Mouse (Mus musculus) layer of hippocampus, adult 11-12 months (tissue): ENCODE measurements around the gene Lyzl6.

Experiments used
- DNase-seq: peaks from one replicate; pipeline ENCODE4 v3.0.0; 2022; ENCODE audit warnings: low spot score

Lyzl6 gene

GRCm38 (mm10) chr11:103638790-103639189 is at the start of gene Lyzl6:
TSS of gene Lyzl6 (minus strand) at chr11:103638890.
- no peak for DNase-seq

- DNase-seq: no peak
Measured at GRCm38 (mm10) chr11:103686706-103687105, 48.0 kb upstream of the Lyzl6 start.

- DNase-seq: peak; percentile 67
Measured at GRCm38 (mm10) chr11:103685261-103685736, 46.6 kb upstream of the Lyzl6 start.

GRCm38 (mm10) chr11:103683667-103684334 is 45.1 kb upstream of the Lyzl6 start:
- DNase-seq: no peak

- peak; percentile 50 for DNase-seq
Measured at GRCm38 (mm10) chr11:103677042-103677441, 38.4 kb upstream of the Lyzl6 start.

- peak; percentile 84 for DNase-seq
Measured at GRCm38 (mm10) chr11:103675556-103675955, 36.9 kb upstream of the Lyzl6 start.

- no peak for DNase-seq
Measured at GRCm38 (mm10) chr11:103666907-103667426, 28.3 kb upstream of the Lyzl6 start.

- peak; percentile 79 for DNase-seq
Measured at GRCm38 (mm10) chr11:103666181-103666906, 27.7 kb upstream of the Lyzl6 start.

- no peak for DNase-seq
Measured at GRCm38 (mm10) chr11:103665695-103666094, 27.0 kb upstream of the Lyzl6 start.

- DNase-seq: peak; percentile 46
Measured at GRCm38 (mm10) chr11:103663119-103663518, 24.4 kb upstream of the Lyzl6 start.

GRCm38 (mm10) chr11:103662546-103662945 is 23.9 kb upstream of the Lyzl6 start:
- DNase-seq: peak; percentile 70

- DNase-seq: peak; percentile 71
Measured at GRCm38 (mm10) chr11:103661863-103662262, 23.2 kb upstream of the Lyzl6 start.

- peak; percentile 34 for DNase-seq
Measured at GRCm38 (mm10) chr11:103658189-103658588, 19.5 kb upstream of the Lyzl6 start.

- DNase-seq: no peak
Measured at GRCm38 (mm10) chr11:103656520-103656919, 17.8 kb upstream of the Lyzl6 start.

GRCm38 (mm10) chr11:103653359-103653965 is 14.8 kb upstream of the Lyzl6 start:
- peak; percentile 48 for DNase-seq

- DNase-seq: peak; percentile 46
Measured at GRCm38 (mm10) chr11:103651426-103651825, 12.7 kb upstream of the Lyzl6 start.

- DNase-seq: peak; percentile 34
Measured at GRCm38 (mm10) chr11:103649983-103650493, 11.3 kb upstream of the Lyzl6 start.

- peak; percentile 83 for DNase-seq
Measured at GRCm38 (mm10) chr11:103649301-103649982, 10.8 kb upstream of the Lyzl6 start, which contains the start of gene Rprml. TSS of gene Rprml (plus strand) at chr11:103649570.

- DNase-seq: peak; percentile 44
Measured at GRCm38 (mm10) chr11:103648656-103649055, 10.0 kb upstream of the Lyzl6 start.

GRCm38 (mm10) chr11:103647921-103648620 is 9.4 kb upstream of the Lyzl6 start:
- DNase-seq: no peak

- no peak for DNase-seq
Measured at GRCm38 (mm10) chr11:103646301-103646700, 7.6 kb upstream of the Lyzl6 start.
